Mouse (Mus musculus) G1E (cell line): Measurements from ENCODE around the gene Emilin1.

Experiments used
- CTCF ChIP-seq: IDR thresholded peaks from 2 replicates; pipeline ENCODE4 v1.5.1; 2012; ENCODE audit warnings: low read depth, low read length, inconsistent platforms, mixed read lengths
- GATA1 ChIP-seq: IDR thresholded peaks from 2 replicates; pipeline ENCODE4 v1.6.1; 2012; ENCODE audit warnings: borderline replicate concordance, low read length, inconsistent platforms, mixed read lengths
- GATA2 ChIP-seq: IDR thresholded peaks from 2 replicates; pipeline ENCODE4 v1.6.1; 2012; ENCODE audit warnings: low read depth, low read length, inconsistent platforms, borderline replicate concordance
- POLR2AphosphoS5 ChIP-seq: IDR thresholded peaks from 2 replicates; pipeline ENCODE4 v1.6.1; 2012; ENCODE audit warnings: low read depth, low read length, inconsistent platforms; ENCODE audit not compliant: insufficient replicate concordance
- TAL1 ChIP-seq: conservative IDR thresholded peaks from 2 replicates; pipeline ENCODE4 v1.6.1; 2012; ENCODE audit warnings: low read depth, low read length, inconsistent platforms, mixed read lengths

- TF ChIP-seq CTCF (no peak), TAL1 (no peak), GATA1 (no peak), POLR2AphosphoS5 (no peak), GATA2 (no peak)
These were observed 48.6 kb downstream of the Emilin1 start for GRCm38 (mm10) chr5:30961545-30962505.
